Mouse (Mus musculus) lung, postnatal 0 days (tissue): Measurements from ENCODE around the gene Tbce.
"Not testable (repeated sequence)": the region's sequence is repeated elsewhere in the genome, so short reads cannot be mapped to it uniquely, and the experiment has no call there.

Source experiments
- CTCF ChIP-seq: IDR thresholded peaks from 2 replicates; pipeline ENCODE4 v1.5.1; 2016; ENCODE audit warnings: antibody characterized with exemption, mild to moderate bottlenecking
- EP300 ChIP-seq: IDR thresholded peaks from 2 replicates; pipeline ENCODE4 v1.6.1; 2016; ENCODE audit warnings: antibody characterized with exemption, mild to moderate bottlenecking, control low read depth

DNA sequence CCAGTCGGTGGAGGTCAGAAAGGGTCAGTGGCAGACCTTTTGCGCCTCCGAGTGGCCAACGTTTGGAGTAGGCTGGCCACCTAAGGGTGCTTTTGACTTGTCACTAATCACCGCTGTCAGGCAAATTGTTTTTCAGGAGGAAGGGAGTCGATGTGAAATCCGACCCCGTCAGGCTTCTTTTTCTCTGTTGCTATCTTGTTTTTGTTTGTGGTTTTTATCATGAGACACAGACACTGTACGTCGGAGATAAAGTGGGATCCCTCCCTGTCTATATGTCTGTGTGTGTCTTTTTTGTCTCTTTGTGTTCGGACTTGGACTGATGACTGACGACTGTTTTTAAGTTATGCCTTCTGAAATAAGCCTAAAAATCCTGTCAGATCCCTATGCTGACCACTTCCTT is 18.0 kb downstream of the Tbce start:
- not testable (repeated sequence) for TF ChIP-seq CTCF, EP300
